Mouse (Mus musculus): ENCODE measurements around the gene Ralgapb. TPM values are rescaled to one million over a fixed set of nuclear protein-coding genes. Genes with fewer than 3 reads are reported as not detected.
A peak's percentile ranks its signal among the peaks of the same experiment; 100 is the strongest.
"Not testable (repeated sequence)": the region's sequence is repeated elsewhere in the genome, so short reads cannot be mapped to it uniquely, and the experiment has no call there.

The Ralgapb gene
- polyA plus RNA-seq (2012; rRNA removed), result 25.8 and 25.9 TPM in 2 replicates

GRCm38 (mm10) chr2:158409595-158410021 is at the start of gene Ralgapb:
TSS of gene Ralgapb (plus strand) at chr2:158409848.
- peak; percentile 98 for DNase-seq (ENCODE audit: low spot score)

DNA sequence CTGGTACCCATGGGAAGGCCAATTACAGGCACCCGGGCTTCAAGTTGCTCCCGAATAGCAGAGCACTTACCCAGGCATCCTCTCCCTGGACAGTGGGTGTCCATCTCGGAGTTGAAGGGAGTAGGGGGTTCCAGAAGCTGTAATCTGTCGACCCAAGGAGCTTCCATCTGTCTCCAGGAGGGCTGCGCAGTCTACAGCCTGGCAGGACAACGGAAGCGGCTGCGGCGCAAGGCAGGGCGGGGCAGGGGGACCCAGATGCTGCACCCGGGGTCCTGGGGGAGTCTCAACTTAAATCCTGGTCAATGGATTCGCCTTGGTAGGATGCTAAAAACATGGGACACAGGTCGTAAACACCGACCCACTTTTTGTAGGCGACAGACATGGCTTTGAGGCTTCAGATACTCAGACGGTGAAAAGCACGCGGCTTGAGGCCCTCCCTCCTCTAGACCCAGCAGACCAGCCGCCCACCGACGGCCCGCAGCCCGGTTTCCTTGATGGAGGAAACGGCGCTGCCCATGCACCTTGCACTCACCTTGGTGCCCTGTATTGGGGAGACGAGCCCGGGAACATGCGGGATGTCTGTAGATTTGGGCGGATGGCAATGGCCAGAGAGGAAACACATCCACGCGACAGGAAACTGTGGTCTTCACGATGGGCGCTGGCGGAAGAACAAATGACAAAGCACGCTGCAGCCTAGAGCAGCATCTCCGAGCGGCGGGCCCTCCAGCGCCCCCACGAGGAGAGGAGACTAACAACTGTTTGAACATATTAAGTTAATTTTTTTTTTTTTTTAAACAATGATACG is 48.6 kb upstream of the Ralgapb start:
- peak; percentile 65 for DNase-seq (ENCODE audit: low spot score)

- DNase-seq (ENCODE audit: low spot score), result no peak
These were observed 47.8 kb upstream of the Ralgapb start for GRCm38 (mm10) chr2:158361678-158362320.

DNA sequence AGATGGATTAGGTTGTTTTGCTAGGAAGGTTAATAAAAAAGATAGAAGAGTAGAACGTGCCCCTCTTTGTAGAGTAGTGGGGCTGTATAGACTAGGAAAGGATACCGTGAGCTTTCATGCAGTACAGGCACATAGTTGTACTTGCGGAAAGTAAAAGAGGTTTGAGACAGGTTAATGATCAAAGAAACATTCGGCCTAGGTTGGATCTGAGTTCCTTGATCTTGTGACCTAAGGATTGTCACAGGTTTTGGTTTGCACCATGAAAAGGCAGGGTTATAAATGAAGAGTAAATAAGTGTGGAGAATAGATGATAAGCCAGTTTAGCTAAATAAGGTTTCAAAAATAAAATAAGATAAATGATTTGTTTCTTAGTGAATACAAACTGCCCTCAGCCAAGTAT is 45.5 kb upstream of the Ralgapb start:
- DNase-seq (ENCODE audit: low spot score), result no peak

- no peak for DNase-seq (ENCODE audit: low spot score)
These were observed 44.4 kb upstream of the Ralgapb start for GRCm38 (mm10) chr2:158365099-158365850.

- no peak for DNase-seq (ENCODE audit: low spot score)
These were observed 42.0 kb upstream of the Ralgapb start for GRCm38 (mm10) chr2:158367654-158368053.

DNA sequence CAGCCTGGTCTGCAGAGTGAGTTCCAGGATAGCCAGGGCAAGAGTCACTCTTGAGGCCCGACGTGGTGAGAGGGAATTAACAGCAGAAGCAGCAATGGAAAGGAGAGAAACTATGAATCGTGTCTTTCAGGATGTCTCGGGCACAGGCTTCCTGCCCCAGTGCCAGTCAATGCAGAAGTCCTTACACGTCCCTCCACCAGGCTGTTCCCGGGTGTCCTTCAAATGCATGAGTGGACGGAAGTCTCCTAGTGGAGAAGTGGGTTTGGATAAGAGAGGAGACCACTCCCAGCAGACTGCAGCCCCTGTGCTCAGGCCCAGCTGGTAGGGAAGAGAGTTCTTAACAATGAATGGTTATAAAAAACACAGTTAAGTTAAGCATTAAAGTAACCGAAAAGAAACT is 41.3 kb upstream of the Ralgapb start:
- DNase-seq (ENCODE audit: low spot score), result no peak

DNA sequence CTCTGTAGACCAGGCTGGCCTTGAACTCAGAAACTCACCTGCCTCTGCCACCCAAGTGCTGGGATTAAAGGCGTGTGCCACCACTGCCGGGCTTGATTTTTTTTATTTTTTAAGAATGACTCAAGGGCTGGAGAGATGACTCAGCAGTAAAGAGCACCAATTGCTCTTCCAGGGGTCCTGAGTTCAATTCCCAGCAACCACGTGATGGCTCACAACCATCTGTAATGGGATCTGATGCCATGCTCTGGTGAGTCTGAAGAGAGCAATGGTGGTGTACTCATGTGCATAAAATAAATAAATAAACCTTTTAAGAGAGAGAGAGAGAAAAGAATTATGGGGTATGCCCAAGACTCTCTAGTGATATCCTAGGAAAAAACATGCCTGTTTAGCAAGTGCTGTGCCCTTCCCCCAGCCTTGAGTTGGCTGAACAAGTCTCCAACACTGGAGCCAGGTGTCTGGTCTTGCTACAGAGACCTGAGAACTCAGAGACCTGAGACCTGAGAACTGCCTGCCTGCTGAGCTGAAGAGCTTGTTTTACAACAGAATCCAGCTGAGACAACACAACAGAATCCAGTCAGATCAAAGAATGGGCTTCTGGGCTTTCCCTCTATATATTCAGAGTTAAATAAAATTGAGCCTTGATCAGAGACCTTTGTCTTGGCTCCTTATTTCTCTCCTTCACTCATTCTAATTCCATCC is 40.0 kb upstream of the Ralgapb start:
- DNase-seq (ENCODE audit: low spot score), result no peak

DNA sequence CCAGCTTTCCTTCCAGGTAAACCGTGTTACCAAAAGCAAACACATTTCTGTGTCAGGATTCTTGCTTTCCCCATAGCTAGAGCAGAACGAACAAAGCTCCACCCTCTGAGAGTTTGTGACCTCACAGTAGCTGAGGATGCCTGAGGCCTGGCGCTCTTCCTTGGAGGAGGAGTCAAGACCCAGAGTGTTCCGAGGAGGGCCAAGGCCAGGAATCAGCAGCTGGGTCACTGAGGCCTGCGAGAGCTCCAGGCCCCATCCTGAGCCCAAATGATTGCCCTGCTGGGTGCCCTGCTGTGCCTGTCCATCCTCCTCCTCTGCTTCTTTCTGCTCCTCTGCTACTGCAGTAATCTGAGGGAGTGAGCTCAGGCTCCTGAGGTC is 39.5 kb upstream of the Ralgapb start:
- no peak for DNase-seq (ENCODE audit: low spot score)

DNA sequence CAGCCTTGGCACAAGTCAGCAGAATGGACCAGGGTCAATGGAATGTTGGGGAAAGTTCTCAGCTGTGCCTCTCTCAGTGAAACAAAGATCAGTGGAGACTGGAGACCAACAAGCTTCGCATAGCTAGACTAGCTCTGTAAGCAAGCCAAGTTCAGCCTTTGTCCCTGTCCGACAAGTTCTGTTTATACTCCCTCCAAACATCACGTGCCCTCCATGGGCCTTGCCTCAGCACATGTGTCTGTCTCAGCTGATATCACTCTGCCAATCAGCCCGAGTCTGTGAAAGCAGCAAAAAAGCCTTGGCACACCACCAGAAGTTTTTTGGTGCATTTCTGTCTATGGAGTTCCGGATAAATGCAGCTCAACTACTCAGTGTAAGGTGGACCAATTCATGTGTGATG is 36.6 kb upstream of the Ralgapb start:
- DNase-seq (ENCODE audit: low spot score), result no peak

DNA sequence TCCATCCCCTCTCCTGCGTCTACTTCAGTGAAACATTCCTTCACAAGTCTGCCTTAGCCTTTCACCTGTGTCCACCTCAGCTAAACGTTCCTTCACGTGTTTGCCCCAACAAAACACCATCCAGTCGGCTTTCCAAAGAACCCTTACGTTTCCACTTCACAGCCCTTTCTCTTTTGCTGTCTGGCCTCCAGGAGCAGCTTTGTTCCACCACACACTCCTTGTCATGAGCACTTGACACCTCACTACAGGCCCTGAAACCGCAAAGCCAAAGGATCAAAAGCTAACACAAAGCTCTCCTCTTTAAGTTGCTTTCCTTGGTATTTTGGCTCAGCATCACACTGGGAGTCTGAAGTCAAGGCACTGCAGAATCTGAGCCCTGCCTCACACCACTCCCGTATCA is 36.1 kb upstream of the Ralgapb start:
- DNase-seq (ENCODE audit: low spot score), result no peak

DNA sequence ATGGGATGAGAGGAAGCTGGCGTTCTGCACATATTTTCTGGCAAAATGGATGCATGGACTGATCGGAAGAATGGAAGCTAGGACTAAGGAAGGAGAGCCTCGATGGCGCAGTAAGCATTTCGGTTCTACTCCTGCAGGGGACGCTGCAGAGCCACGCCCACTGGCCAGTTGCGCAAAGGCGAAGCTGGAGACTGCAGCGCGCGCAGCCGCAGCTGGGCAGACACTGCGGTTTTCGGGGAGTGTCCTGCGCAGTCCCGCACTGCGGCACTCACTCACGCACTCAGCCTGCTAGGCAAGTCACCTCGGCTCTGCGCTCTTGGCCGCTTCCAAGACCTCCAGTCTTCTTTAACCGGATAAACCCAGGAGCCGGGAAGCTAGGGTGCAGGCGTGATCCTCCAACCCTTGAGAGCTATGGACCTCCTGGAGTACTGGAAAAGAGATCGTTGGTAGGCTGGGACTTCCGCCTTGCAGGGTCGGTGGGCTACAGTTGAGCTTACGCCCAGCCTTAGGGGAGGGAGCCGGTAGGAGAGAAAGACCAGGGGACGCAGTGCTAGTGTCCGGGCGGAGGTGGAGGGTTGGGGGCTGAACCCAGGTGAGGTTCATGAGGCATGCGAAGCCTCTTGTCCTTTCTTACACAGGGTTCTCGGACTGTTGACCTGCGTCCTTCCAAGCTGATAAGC is 34.1 kb upstream of the Ralgapb start, which contains the start of gene Snhg11:
Gene Snhg11, plus strand, starts transcription at position 196 of the 680 bp plus-strand sequence.
- DNase-seq (ENCODE audit: low spot score), result no peak

DNA sequence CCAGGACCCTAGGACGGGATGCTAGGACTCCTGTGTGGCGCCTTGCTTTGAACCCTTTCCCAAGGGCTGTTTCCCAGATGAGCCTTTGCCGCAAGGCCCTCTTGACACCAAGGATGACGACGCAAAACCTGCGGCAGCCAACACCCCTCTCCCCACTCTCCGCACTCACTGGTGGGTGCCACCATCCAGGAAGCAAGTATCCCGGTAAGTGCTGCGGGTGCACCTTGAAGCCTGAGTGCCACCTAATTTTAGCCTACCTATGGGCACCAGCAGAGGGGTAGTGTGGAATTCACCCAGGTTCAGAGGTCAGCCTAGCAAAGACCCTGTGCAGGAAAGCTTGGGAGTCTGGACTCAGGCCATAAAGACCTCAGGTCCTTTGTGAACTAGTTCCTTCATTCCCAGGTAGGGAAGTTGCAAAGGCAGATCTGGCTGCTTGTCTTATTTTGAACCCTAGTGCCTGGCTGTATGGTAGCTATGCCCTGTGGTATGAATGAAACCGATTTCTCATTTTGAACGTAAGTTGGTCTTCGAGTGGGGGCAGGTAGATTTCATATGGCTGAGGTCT is 33.4 kb upstream of the Ralgapb start:
- no peak for DNase-seq (ENCODE audit: low spot score)

DNA sequence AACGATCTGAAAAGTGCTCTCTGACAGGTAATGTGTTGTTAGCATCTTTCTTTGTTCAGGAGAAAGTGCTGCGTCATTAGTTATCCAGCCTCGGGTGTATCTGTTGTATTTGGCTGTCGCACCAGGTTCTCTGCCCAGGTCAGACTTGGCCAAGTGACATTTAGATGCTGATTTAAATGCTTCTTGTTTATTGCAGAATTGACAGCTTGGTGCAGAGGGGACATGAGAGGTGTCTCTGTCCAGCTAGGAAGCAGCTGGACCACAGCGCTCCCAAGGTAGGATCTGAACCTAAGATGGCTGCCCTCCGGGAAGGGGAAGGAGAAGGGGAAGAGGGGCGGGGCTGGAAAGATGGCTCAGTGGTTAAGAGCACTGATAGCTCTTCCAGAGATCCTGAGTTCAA is 32.9 kb upstream of the Ralgapb start:
- DNase-seq (ENCODE audit: low spot score), result no peak

DNA sequence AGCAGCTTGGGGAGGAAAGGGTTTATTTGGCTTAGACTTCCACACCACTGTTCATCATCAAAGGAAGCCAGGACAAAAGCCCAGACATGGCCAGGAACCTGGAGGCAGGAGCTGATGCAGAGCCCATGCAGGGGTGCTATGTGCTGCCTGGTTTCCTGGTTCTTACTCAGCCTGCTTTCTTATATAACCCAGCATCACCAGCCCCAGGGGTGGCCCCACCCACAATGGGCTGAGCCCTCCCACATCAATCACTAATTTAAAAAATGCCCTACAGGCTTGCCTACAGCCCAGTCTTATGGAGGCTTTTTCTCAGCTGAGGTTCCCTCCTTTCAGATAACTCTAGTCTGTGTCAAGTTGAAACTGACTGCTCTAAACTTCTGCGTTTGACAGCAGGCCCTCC is 31.8 kb upstream of the Ralgapb start:
- DNase-seq (ENCODE audit: low spot score), result no peak

DNA sequence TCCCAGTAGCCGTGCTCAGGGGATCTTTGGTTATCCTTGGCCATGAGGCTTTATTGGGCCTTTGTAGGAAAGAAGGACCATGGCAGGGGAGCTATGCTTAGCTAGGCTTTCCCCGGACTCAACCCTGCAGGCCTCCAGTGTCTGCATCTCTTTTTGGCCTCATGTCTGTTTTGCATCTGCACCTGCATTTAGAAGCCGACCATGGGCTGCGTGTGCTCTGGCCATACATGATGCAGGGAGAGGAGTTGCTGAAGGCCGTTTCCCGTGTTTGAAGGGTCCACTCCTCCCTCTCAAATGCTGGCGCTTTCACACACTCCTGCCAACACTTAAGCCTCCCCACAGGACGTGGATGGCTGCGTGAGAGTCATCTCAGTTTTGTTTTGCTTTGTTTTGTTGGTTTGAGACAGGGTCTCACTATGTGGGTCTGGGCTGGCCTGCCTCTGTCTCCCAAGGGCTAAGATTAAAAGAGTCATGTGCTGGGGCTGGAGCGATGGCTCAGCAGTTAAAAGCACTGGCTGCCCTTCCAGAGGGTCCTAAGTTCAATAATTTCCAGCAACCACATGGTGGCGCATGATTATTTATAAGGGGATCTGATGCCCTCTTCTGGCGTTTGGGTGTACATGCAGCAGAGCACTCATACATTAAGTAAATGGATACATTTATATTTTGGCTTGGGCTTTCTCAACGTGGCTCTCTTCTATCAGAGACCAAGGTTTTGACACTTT is 30.1 kb upstream of the Ralgapb start:
- no peak for DNase-seq (ENCODE audit: low spot score)

DNA sequence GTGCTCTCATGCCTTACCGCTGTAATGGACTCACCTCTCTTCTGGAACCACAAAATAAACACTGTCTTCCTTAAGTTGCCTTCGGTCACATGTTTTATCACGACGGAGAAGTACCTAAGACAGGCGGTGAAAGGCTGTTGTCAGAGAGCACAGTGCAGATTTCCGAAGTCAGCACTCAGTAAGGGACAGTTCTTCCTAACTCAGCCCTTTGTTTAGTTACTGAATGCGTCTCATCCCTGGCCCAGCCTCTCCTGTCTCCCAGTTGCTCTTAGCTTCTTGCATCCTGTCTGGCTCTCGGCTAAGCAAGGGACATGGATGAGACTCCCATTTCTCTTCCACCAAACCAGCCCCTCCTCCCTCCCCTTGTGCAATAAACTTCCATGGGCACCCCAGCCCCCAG is 23.6 kb upstream of the Ralgapb start:
- DNase-seq (ENCODE audit: low spot score), result no peak

DNA sequence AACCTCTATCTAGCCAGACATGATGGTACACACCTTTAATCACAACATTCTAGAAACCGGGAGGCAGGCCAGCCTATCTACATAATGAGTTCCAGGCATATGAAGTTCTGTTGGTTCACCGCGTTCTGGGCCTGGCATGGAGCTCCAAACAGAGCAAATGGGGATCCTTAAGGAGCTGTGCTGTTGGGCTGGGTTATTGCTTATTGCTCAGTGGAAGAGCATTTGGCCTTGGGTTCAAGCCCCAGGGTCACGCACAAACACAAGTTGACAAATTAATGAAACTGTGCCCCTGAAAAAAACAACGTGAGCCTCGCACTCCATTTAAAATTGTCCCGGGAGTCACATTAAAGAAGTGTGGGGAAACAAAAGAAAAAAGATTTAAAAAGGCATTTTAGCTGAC is 20.2 kb upstream of the Ralgapb start:
- no peak for DNase-seq (ENCODE audit: low spot score)

- DNase-seq (ENCODE audit: low spot score), result no peak
These were observed 13.3 kb upstream of the Ralgapb start for GRCm38 (mm10) chr2:158396369-158396768.

DNA sequence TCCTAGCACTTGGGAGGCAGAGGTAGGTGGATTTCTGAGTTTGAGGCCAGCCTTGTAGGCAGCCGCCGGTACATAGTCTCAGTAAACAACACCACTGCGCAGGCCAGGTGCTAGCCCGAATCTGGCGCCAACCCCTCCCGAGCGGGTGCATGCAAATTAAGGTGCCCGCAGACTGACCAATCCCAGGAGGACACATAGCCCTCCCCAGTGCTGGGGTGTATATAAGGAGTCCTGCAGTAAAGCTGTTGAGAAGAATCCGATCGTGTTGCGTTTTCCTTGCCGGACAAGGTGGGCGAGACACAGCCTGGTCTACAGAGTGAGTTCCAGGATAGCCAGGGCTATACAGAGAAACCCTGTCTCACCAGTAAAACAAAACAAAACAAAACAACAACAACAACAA is 12.5 kb upstream of the Ralgapb start:
- not testable (repeated sequence) for DNase-seq (ENCODE audit: low spot score)
